Mouse (Mus musculus): ENCODE data around the gene Ankrd45. TPM values are rescaled to one million over a fixed set of nuclear protein-coding genes. Genes with fewer than 3 reads are reported as not detected.
A peak's percentile ranks its signal among the peaks of the same experiment; 100 is the strongest.
"Not testable (repeated sequence)": the region's sequence is repeated elsewhere in the genome, so short reads cannot be mapped to it uniquely, and the experiment has no call there.

Gene Ankrd45
- polyA plus RNA-seq, 1 experiment from 2014 or later, result 3.9 TPM

DNA sequence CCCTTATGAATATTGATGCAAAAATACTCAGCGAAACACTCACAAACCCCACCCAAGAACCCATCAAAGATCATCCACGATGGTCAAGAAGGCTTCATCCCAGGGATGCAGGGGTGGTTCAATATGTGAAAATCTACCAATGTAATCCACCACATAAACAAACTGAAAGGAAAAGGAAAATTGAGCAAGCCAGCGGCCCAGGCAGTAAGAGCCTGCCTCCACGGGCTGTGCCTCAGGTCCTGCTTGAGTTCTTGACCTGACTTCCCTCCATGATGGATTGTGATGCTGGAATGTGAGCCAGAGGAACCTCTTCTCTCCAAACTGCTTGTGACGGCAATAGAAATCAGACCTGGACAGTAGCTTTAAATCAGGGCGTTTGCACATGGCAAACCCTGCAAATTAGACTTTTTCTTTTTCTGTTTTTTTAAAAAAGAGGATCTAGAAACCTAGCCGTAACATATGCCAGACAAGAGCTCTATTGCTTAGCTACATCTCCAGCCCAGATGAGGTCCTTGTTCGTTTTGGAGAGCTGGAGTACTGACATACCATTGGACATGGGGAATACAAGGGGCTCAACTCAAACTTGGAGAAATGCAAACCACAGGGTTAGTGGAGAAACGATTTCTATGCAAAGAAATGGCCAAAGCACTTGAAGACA lies 47.9 kb downstream of the Ankrd45 start:
- no peak overlapping the region for H3K27ac ChIP-seq (replicated peaks)
- peaks cover 4% of the 10 kb centered on the region; the same call in 1 of the 2 replicates for H3K27me3 ChIP-seq (replicated peaks)
- ATAC-seq (ENCODE audit: extremely low read depth, insufficient number of reproducible peaks, low FRiP score, low TSS enrichment), result no peak
- H3K9me3 ChIP-seq, result peaks cover 8% of the 10 kb centered on the region; the same call in 1 of the 2 replicates
- H3K9ac ChIP-seq, result no peak overlapping the region
- no peaks in the 10 kb centered on the region for H3K36me3 ChIP-seq
- WGBS, result 67% methylated on average over 9 of the region's 9 CpGs
- H3K4me3 ChIP-seq, result no peak overlapping the region
- H3K4me2 ChIP-seq, result no peak overlapping the region
- H3K4me1 ChIP-seq, result 0 out of 2 replicates have a peak, but pooled peaks cover 5% of the 10 kb centered on the region

DNA sequence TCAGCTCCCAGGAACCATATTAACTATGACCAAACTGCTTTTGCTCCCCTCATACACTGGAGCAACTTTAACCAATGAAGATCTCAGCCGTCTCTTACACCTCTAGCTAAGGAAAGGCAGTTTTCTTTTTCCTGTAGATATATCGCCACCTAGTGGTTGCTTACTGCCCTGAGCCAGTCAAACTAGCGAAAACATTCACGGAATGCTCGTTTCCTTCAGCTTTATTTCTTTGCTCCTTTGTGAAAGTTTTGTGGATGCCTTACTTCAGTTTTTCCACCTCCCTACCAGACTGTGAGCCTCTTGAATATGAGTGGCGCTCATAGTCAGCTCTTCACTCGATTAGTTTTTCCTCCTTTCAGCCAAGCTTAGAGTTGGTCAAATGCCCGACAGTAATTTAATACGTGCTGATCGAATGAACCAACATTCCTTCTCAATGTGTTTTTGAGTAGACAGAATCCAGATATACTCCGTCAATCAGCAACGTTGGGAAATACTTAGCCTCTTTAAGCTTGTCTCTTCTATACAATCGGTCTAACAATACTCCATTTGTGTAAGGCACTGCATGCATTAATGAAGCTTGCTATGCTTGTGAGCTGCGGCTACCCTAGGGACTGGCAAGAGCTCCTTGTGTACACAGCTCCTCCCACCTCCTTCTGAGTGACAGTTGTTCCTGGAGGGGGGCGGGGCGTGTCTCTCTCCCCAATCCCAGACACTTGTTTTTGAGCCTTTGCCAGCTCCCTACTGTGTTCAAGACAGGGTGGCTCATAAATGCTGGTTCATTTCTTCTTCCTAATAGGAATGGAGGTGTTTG lies 53.3 kb downstream of the Ankrd45 start:
- peak; percentile 82; the same call in 1 of the 2 replicates for ATAC-seq (ENCODE audit: extremely low read depth, insufficient number of reproducible peaks, low FRiP score, low TSS enrichment)
- peak overlapping the region; percentile 78 for H3K4me2 ChIP-seq
- peak overlapping the region; percentile 80 for H3K9ac ChIP-seq
- H3K27me3 ChIP-seq (replicated peaks), result peaks cover 4% of the 10 kb centered on the region; the same call in 1 of the 2 replicates
- WGBS, result under 1% methylated on average over 16 of the region's 16 CpGs
- H3K36me3 ChIP-seq, result no peaks in the 10 kb centered on the region
- H3K4me3 ChIP-seq, result peak overlapping the region; percentile 65
- H3K4me1 ChIP-seq, result peaks cover 9% of the 10 kb centered on the region
- H3K27ac ChIP-seq (replicated peaks), result peak overlapping the region; percentile 71
- H3K9me3 ChIP-seq, result no peaks in the 10 kb centered on the region

DNA sequence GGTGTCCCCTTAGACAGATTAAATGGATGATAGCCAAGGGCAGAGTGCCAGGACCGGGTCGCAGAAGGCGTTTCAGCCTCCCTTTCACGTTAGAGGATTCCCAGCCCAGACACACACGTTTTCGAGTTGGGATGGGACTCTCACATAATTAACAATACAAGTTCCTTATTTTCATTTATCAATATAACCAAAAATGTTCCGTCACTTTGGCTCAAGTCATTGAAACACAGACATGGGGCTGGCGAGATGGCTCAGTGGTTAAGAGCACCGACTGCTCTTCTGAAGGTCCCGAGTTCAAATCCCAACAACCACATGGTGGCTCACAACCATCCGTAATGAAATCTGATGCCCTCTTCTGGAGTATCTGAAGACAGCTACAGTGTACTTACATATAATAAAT lies 53.9 kb downstream of the Ankrd45 start:
- Histone ChIP-seq H3K4me3 (peak overlapping the region; percentile 65), H3K9ac (peak overlapping the region; percentile 80; the same call in 1 of the 2 replicates), H3K4me2 (peak overlapping the region; percentile 78), H3K27ac (replicated peaks) (peak overlapping the region; percentile 71)
- not testable (repeated sequence) for H3K27me3 ChIP-seq (replicated peaks); ATAC-seq (ENCODE audit: extremely low read depth, insufficient number of reproducible peaks, low FRiP score, low TSS enrichment); H3K36me3 ChIP-seq; H3K9me3 ChIP-seq; H3K4me1 ChIP-seq
- 52% methylated on average over 11 of the region's 11 CpGs for WGBS

DNA sequence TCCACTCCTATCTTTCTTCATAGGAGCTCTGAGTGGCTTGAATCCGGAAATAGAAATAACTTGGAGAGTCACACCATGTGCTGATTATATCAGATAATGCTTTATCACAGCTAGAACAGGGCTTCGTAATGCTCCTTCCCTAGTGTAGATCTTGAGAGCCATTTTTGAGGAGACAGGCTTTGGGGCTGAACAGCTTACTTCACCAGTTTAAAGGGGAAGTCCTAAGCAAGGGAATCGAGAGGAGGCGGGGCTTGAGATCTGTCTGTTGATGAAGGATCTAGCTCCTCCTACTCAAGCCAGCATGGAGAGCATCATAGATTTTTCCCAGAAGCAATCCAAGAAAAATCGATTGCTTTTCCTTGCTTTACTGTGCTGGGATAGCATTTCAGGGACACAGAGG lies 57.4 kb downstream of the Ankrd45 start:
- Histone ChIP-seq H3K9ac (no peak overlapping the region), H3K27ac (replicated peaks) (no peak overlapping the region), H3K4me2 (no peak overlapping the region), H3K36me3 (no peaks in the 10 kb centered on the region), H3K9me3 (no peaks in the 10 kb centered on the region), H3K4me3 (no peak overlapping the region), H3K4me1 (peaks cover 9% of the 10 kb centered on the region), H3K27me3 (replicated peaks) (no peaks in the 10 kb centered on the region)
- ATAC-seq (ENCODE audit: extremely low read depth, insufficient number of reproducible peaks, low FRiP score, low TSS enrichment), result no peak
- 56% methylated on average over 5 of the region's 5 CpGs for WGBS

DNA sequence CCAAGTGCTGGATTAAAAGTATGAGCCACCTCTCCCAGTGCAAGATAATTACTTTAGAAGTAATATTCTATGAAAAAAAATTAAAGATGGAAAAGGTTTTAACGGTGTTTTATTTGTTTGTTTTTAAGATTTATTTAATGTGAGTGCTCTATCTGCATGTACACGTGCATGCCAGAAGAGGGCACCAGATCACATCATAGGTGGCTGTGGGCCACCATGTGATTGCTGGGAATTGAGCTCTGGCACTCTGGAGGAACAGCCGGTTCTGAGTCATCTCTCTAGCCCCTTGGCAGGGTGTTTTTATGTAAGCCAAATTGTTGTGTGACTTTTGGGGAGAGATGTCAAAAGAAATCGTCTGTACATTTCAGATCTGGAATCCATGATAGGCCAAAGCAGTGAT lies 72.0 kb downstream of the Ankrd45 start:
- no peak overlapping the region for H3K4me2 ChIP-seq
- 36% methylated on average over 4 of the region's 4 CpGs for WGBS
- no peak overlapping the region for H3K27ac ChIP-seq (replicated peaks)
- peaks cover 11% of the 10 kb centered on the region for H3K4me1 ChIP-seq
- H3K27me3 ChIP-seq (replicated peaks), result no peaks in the 10 kb centered on the region
- no peak overlapping the region for H3K4me3 ChIP-seq
- no peak overlapping the region for H3K9ac ChIP-seq
- no peaks in the 10 kb centered on the region for H3K9me3 ChIP-seq
- H3K36me3 ChIP-seq, result no peaks in the 10 kb centered on the region
- ATAC-seq (ENCODE audit: extremely low read depth, insufficient number of reproducible peaks, low FRiP score, low TSS enrichment), result no peak

DNA sequence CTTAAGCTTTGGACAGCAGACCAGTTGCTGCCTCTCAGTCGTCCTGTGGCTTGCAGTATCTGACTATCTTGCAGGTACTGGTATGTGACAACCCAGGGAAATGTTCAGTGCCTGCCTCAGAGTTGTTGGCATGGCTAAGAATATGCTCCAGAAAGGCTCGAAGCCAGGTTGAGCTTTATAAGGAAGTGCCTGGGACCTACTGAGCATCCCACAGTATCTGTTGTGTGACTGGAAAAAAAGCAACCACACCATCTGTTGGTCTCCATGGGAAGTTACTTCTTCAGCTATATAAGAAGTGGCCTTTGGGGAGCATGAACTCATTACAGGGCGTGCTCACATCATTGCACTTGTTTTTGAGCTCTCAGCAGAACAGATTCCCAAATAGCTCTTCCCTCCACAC lies 77.3 kb downstream of the Ankrd45 start:
- no peak for ATAC-seq (ENCODE audit: extremely low read depth, insufficient number of reproducible peaks, low FRiP score, low TSS enrichment)
- Histone ChIP-seq H3K9me3 (no peaks in the 10 kb centered on the region), H3K9ac (no peak overlapping the region), H3K27ac (replicated peaks) (no peak overlapping the region), H3K4me3 (no peak overlapping the region), H3K36me3 (no peaks in the 10 kb centered on the region), H3K4me2 (no peak overlapping the region), H3K4me1 (no peaks in the 10 kb centered on the region), H3K27me3 (replicated peaks) (no peaks in the 10 kb centered on the region)
- 49% methylated on average over 3 of the region's 3 CpGs for WGBS

Other genes with a start within 250 kb of the Ankrd45 start
- 5.3 and 5.8 TPM in 2 replicates for gene Rc3h1, start 236.3 kb upstream of the Ankrd45 start, polyA plus RNA-seq (2015; fragmentation: Nextera tagmentation; extraction: Ambion mirVana)
- 1.7 and 10.7 TPM in 2 replicates for gene Serpinc1, start 164.1 kb upstream of the Ankrd45 start, polyA plus RNA-seq (2015; fragmentation: Nextera tagmentation; extraction: Ambion mirVana)
- gene Zbtb37, start 107.8 kb upstream of the Ankrd45 start, polyA plus RNA-seq (2015; fragmentation: Nextera tagmentation; extraction: Ambion mirVana), result 6.3 TPM in 2 replicates
- gene Dars2, start 72.0 kb upstream of the Ankrd45 start, polyA plus RNA-seq (2015; fragmentation: Nextera tagmentation; extraction: Ambion mirVana), result 29.3 and 31.0 TPM in 2 replicates
- 19.7 and 21.6 TPM in 2 replicates for gene Cenpl, start 72.0 kb upstream of the Ankrd45 start, polyA plus RNA-seq (2015; fragmentation: Nextera tagmentation; extraction: Ambion mirVana)
- 10.4 and 11.5 TPM in 2 replicates for gene Klhl20, start 11.2 kb upstream of the Ankrd45 start, polyA plus RNA-seq (2015; fragmentation: Nextera tagmentation; extraction: Ambion mirVana)
- gene Tex50, start 16.6 kb downstream of the Ankrd45 start, polyA plus RNA-seq (2015; fragmentation: Nextera tagmentation; extraction: Ambion mirVana), result 0.20 TPM in 1 of 2 replicates, not detected in the other
- 365 and 408 TPM in 2 replicates for gene Prdx6, start 108.5 kb downstream of the Ankrd45 start, polyA plus RNA-seq (2015; fragmentation: Nextera tagmentation; extraction: Ambion mirVana)